Mouse (Mus musculus): ENCODE measurements around the gene Atp2a2. TPM values are rescaled to one million over a fixed set of nuclear protein-coding genes. Genes with fewer than 3 reads are reported as not detected.
A peak's percentile ranks its signal among the peaks of the same experiment; 100 is the strongest.
"Not testable (repeated sequence)": the region's sequence is repeated elsewhere in the genome, so short reads cannot be mapped to it uniquely, and the experiment has no call there.

The Atp2a2 gene
- polyA plus RNA-seq, 1 experiment from 2014 or later: 37.8 TPM

GRCm38 (mm10) chr5:122457054-122457453 lies 45.0 kb downstream of the Atp2a2 start:
- H3K4me3 ChIP-seq (replicated peaks); H3K9me3 ChIP-seq (replicated peaks); H3K27me3 ChIP-seq; ATAC-seq (replicated peaks; ENCODE audit: low FRiP score); H3K4me2 ChIP-seq; H3K9ac ChIP-seq; H3K27ac ChIP-seq; H3K4me1 ChIP-seq: not testable (repeated sequence)
- WGBS: 82% methylated on average over 9 of the region's 9 CpGs
- H3K36me3 ChIP-seq: peaks cover 100% of the 10 kb centered on the region

- Histone ChIP-seq H3K9ac (no peak overlapping the region), H3K9me3 (replicated peaks) (no peaks in the 10 kb centered on the region), H3K27ac (no peak overlapping the region), H3K4me2 (no peak overlapping the region), H3K27me3 (no peaks in the 10 kb centered on the region), H3K36me3 (peaks cover 89% of the 10 kb centered on the region), H3K4me3 (replicated peaks) (no peak overlapping the region), H3K4me1 (no peaks in the 10 kb centered on the region)
- ATAC-seq (replicated peaks; ENCODE audit: low FRiP score): no peak
- 91% methylated on average over 3 of the region's 3 CpGs for WGBS
Observed at GRCm38 (mm10) chr5:122455584-122455983, 46.4 kb downstream of the Atp2a2 start.

- Histone ChIP-seq H3K9ac (no peak overlapping the region), H3K4me3 (replicated peaks) (no peak overlapping the region), H3K4me1 (no peaks in the 10 kb centered on the region), H3K36me3 (peaks cover 82% of the 10 kb centered on the region), H3K9me3 (replicated peaks) (no peaks in the 10 kb centered on the region), H3K27me3 (no peaks in the 10 kb centered on the region), H3K4me2 (no peak overlapping the region), H3K27ac (no peak overlapping the region)
- 86% methylated on average over 3 of the region's 3 CpGs for WGBS
- ATAC-seq (replicated peaks; ENCODE audit: low FRiP score): no peak
Observed at GRCm38 (mm10) chr5:122454883-122455282, 47.1 kb downstream of the Atp2a2 start.

GRCm38 (mm10) chr5:122454442-122454841 lies 47.6 kb downstream of the Atp2a2 start:
- no peak for ATAC-seq (replicated peaks; ENCODE audit: low FRiP score)
- H3K27me3 ChIP-seq: no peaks in the 10 kb centered on the region
- no peaks in the 10 kb centered on the region for H3K9me3 ChIP-seq (replicated peaks)
- H3K9ac ChIP-seq: no peak overlapping the region
- H3K36me3 ChIP-seq: peaks cover 79% of the 10 kb centered on the region
- no peaks in the 10 kb centered on the region for H3K4me1 ChIP-seq
- no peak overlapping the region for H3K4me2 ChIP-seq
- H3K4me3 ChIP-seq (replicated peaks): no peak overlapping the region
- 91% methylated on average over 4 of the region's 4 CpGs for WGBS
- no peak overlapping the region for H3K27ac ChIP-seq

- no peaks in the 10 kb centered on the region for H3K9me3 ChIP-seq (replicated peaks)
- no peak overlapping the region for H3K27ac ChIP-seq
- peaks cover 76% of the 10 kb centered on the region for H3K36me3 ChIP-seq
- no peak for ATAC-seq (replicated peaks; ENCODE audit: low FRiP score)
- no peaks in the 10 kb centered on the region for H3K27me3 ChIP-seq
- no peak overlapping the region for H3K4me2 ChIP-seq
- H3K4me3 ChIP-seq (replicated peaks): no peak overlapping the region
- WGBS: 78% methylated on average over 6 of the region's 6 CpGs
- no peak overlapping the region for H3K9ac ChIP-seq
- no peaks in the 10 kb centered on the region for H3K4me1 ChIP-seq
Observed at GRCm38 (mm10) chr5:122453188-122453587, 48.8 kb downstream of the Atp2a2 start.

- Histone ChIP-seq H3K4me3 (replicated peaks) (no peak overlapping the region), H3K9ac (no peak overlapping the region), H3K4me1 (no peaks in the 10 kb centered on the region), H3K36me3 (peaks cover 68% of the 10 kb centered on the region), H3K9me3 (replicated peaks) (no peaks in the 10 kb centered on the region), H3K27ac (peak overlapping the region; percentile 32; the same call in 1 of the 2 replicates), H3K4me2 (no peak overlapping the region), H3K27me3 (no peaks in the 10 kb centered on the region)
- ATAC-seq (replicated peaks; ENCODE audit: low FRiP score): no peak
- 76% methylated on average over 7 of the region's 7 CpGs for WGBS
Observed at GRCm38 (mm10) chr5:122452194-122452593, 49.8 kb downstream of the Atp2a2 start.

GRCm38 (mm10) chr5:122451324-122451723 lies 50.7 kb downstream of the Atp2a2 start:
- no peak for ATAC-seq (replicated peaks; ENCODE audit: low FRiP score)
- H3K27me3 ChIP-seq: no peaks in the 10 kb centered on the region

GRCm38 (mm10) chr5:122450913-122451317 lies 51.1 kb downstream of the Atp2a2 start:
- Histone ChIP-seq H3K4me3 (replicated peaks) (no peak overlapping the region), H3K4me2 (no peak overlapping the region), H3K9me3 (replicated peaks) (no peaks in the 10 kb centered on the region), H3K27ac (peak overlapping the region; percentile 2; the same call in 1 of the 2 replicates), H3K36me3 (peaks cover 66% of the 10 kb centered on the region), H3K9ac (no peak overlapping the region), H3K27me3 (no peaks in the 10 kb centered on the region), H3K4me1 (no peaks in the 10 kb centered on the region)
- 65% methylated on average over 5 of the region's 5 CpGs for WGBS
- ATAC-seq (replicated peaks; ENCODE audit: low FRiP score): no peak

More at GRCm38 (mm10) chr5:122451324-122451723, 50.7 kb downstream of the Atp2a2 start:
- H3K4me2 ChIP-seq: no peak overlapping the region
- no peak overlapping the region for H3K4me3 ChIP-seq (replicated peaks)
- H3K36me3 ChIP-seq: peaks cover 66% of the 10 kb centered on the region
- no peak overlapping the region for H3K27ac ChIP-seq
- no peak overlapping the region for H3K9ac ChIP-seq
- no peaks in the 10 kb centered on the region for H3K9me3 ChIP-seq (replicated peaks)
- H3K4me1 ChIP-seq: no peaks in the 10 kb centered on the region
- WGBS: 89% methylated on average over 5 of the region's 5 CpGs

GRCm38 (mm10) chr5:122449946-122450345 lies 52.1 kb downstream of the Atp2a2 start:
- H3K9ac ChIP-seq: no peak overlapping the region
- WGBS: 57% methylated on average over 7 of the region's 7 CpGs
- no peaks in the 10 kb centered on the region for H3K9me3 ChIP-seq (replicated peaks)
- H3K4me2 ChIP-seq: no peak overlapping the region
- H3K4me3 ChIP-seq (replicated peaks): no peak overlapping the region
- H3K36me3 ChIP-seq: peaks cover 66% of the 10 kb centered on the region
- H3K4me1 ChIP-seq: no peaks in the 10 kb centered on the region
- no peak overlapping the region for H3K27ac ChIP-seq
- ATAC-seq (replicated peaks; ENCODE audit: low FRiP score): no peak
- no peaks in the 10 kb centered on the region for H3K27me3 ChIP-seq

- Histone ChIP-seq H3K4me1 (no peaks in the 10 kb centered on the region), H3K9me3 (replicated peaks) (no peaks in the 10 kb centered on the region), H3K27ac (no peak overlapping the region), H3K4me2 (no peak overlapping the region), H3K4me3 (replicated peaks) (no peak overlapping the region), H3K27me3 (no peaks in the 10 kb centered on the region), H3K36me3 (peaks cover 66% of the 10 kb centered on the region), H3K9ac (no peak overlapping the region)
- ATAC-seq (replicated peaks; ENCODE audit: low FRiP score): no peak
- 77% methylated on average over 5 of the region's 5 CpGs for WGBS
Observed at GRCm38 (mm10) chr5:122448869-122449268, 53.2 kb downstream of the Atp2a2 start.

GRCm38 (mm10) chr5:122447857-122448256 lies 54.2 kb downstream of the Atp2a2 start:
- ATAC-seq (replicated peaks; ENCODE audit: low FRiP score): no peak

GRCm38 (mm10) chr5:122445051-122445610 lies 56.9 kb downstream of the Atp2a2 start:
- no peaks in the 10 kb centered on the region for H3K4me1 ChIP-seq
- no peak for ATAC-seq (replicated peaks; ENCODE audit: low FRiP score)
- WGBS: 87% methylated on average over 11 of the region's 11 CpGs
- no peaks in the 10 kb centered on the region for H3K9me3 ChIP-seq (replicated peaks)
- H3K9ac ChIP-seq: no peak overlapping the region
- H3K4me3 ChIP-seq (replicated peaks): no peak overlapping the region
- no peak overlapping the region for H3K4me2 ChIP-seq
- H3K27me3 ChIP-seq: no peaks in the 10 kb centered on the region
- peaks cover 81% of the 10 kb centered on the region for H3K36me3 ChIP-seq
- no peak overlapping the region for H3K27ac ChIP-seq

More at GRCm38 (mm10) chr5:122447857-122448256, 54.2 kb downstream of the Atp2a2 start:
- H3K27ac ChIP-seq: no peak overlapping the region
- H3K27me3 ChIP-seq: no peaks in the 10 kb centered on the region
- no peak overlapping the region for H3K9ac ChIP-seq
- no peak overlapping the region for H3K4me2 ChIP-seq
- H3K4me3 ChIP-seq (replicated peaks): no peak overlapping the region
- 80% methylated on average over 8 of the region's 8 CpGs for WGBS
- H3K9me3 ChIP-seq (replicated peaks): no peaks in the 10 kb centered on the region
- H3K36me3 ChIP-seq: peaks cover 66% of the 10 kb centered on the region
- H3K4me1 ChIP-seq: no peaks in the 10 kb centered on the region

GRCm38 (mm10) chr5:122444492-122444891 lies 57.5 kb downstream of the Atp2a2 start:
- Histone ChIP-seq H3K27me3 (no peaks in the 10 kb centered on the region), H3K4me3 (replicated peaks) (no peak overlapping the region), H3K4me1 (peaks cover 1% of the 10 kb centered on the region; the same call in 1 of the 2 replicates), H3K9ac (no peak overlapping the region), H3K27ac (no peak overlapping the region), H3K4me2 (no peak overlapping the region), H3K36me3 (peaks cover 87% of the 10 kb centered on the region), H3K9me3 (replicated peaks) (no peaks in the 10 kb centered on the region)
- 91% methylated on average over 10 of the region's 10 CpGs for WGBS
- ATAC-seq (replicated peaks; ENCODE audit: low FRiP score): no peak

All from kidney, embryonic 15.5 days (tissue).